Mouse (Mus musculus) cerebellum, postnatal 36 days (tissue): Measurements from ENCODE around the gene Ndufs6.

ENCODE experiments used
- DNase-seq, 2 experiments: peaks; one replicate each; pipeline ENCODE4 v3.0.0; 2021 to 2022; ENCODE audit warnings: mixed read lengths in 2 of 2

The Ndufs6 gene

DNA sequence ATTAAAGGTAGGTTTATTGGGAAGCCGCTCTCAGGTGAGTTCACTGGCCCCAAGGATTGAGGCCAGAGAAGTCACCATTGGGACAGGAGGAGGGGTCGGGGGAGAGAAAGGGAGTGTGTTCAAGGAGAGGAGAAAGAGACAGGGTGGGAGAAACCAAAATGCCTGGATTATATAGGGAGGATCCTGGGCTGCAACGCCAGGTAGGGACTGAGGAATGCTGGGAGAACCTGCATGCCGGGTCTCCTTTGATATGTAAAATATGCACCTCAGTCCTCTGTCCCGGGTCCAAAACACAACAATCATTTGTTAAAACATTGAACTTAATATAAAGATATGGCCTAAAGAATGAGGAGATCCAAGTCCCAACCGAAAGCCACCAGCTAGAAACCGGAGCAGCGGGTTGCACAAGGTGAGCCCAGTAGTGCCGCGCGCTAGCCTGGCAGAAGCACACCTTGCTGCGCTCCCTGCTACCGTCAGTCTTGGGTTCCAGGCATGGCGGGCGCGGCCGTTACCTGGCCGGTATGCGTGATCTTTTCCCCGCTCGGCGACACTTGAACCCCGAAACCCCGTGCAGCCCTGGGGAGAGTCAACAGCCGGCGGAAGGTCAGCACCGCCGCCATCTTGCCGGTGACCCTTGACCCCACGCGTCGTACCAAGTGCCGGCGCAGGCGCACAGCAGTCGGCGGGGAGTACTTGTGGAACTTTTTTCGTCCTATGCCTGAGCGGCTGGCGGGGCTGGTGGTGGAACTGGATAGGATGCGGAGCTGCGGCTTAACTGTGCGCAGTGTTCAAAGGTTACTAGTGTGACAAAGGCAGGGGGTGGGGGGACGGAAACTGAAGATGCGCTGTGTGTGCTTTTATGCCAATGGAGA lies at the start of gene Ndufs6, which contains the start of gene Mrpl36:
TSS of gene Ndufs6 (minus strand) at position 716 of the 872 bp plus-strand sequence.
TSS of gene Mrpl36 (plus strand) at position 687 of the 872 bp plus-strand sequence.
- DNase-seq = peak; percentile 91 to 92

GRCm38 (mm10) chr13:73377637-73378036 lies 49.3 kb upstream of the Ndufs6 start:
- DNase-seq = no peak

GRCm38 (mm10) chr13:73374612-73375011 lies 46.3 kb upstream of the Ndufs6 start:
- no peak for DNase-seq

GRCm38 (mm10) chr13:73373367-73373766 lies 45.0 kb upstream of the Ndufs6 start:
- no peak for DNase-seq

GRCm38 (mm10) chr13:73357106-73357505 lies 28.8 kb upstream of the Ndufs6 start:
- no peak for DNase-seq

DNA sequence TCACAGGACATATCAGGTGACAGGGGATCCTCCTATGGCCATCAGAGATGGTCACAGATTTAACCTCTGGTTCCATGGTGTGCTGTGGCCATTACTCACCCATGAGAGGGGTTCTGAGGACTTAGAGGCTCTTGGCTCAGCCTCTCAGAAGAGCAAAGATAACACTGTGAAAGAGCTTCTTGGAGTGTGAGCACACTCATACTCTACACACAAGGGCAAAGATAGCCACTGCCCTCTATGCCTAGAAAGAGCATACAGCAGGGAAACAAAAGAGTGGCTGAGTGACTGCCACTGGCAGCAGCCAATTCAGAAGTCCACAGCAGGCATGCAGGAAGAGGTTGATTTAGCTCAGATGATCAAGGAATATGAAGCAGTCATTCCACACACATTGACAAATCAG lies 24.1 kb upstream of the Ndufs6 start:
- no peak for DNase-seq

GRCm38 (mm10) chr13:73351910-73352309 lies 23.6 kb upstream of the Ndufs6 start:
- no peak for DNase-seq

- no peak for DNase-seq
Measured at GRCm38 (mm10) chr13:73350741-73351140, 22.4 kb upstream of the Ndufs6 start.

DNA sequence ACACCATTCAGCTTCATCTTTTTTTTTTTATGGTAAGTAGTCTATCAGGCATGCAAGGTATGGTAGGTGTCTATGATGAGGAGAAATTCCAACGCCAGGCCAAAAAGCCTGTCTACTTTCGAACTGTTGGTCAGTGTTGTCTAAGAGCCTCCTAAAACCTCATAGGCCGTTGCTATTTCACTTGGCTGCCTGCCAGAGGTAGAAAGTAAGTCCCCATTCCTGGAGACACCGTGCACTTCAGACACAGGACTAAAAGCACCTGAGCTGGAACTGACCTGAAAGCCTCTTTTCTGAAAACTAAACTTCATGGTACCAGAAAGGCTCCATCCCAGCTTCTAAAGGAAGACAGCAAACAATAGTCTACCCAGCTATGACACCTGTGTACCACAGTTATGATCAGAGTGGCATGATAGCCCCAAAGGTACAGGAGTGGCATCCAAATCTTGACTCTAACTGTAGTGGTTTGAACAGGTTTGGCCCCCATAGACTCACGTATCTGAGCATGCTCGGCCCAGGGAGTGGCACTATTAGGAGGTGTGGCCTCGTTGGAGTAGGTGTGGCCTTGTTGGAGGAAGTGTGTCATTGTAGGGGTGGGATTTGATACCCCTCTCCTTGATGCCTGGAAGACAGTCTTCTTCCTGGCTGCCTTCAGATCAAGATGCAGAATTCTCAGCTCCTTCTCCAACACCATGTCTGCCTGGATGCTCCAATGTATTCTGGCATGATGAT lies 19.7 kb upstream of the Ndufs6 start:
- DNase-seq = no peak

GRCm38 (mm10) chr13:73347171-73347570 lies 18.8 kb upstream of the Ndufs6 start:
- DNase-seq = no peak

DNA sequence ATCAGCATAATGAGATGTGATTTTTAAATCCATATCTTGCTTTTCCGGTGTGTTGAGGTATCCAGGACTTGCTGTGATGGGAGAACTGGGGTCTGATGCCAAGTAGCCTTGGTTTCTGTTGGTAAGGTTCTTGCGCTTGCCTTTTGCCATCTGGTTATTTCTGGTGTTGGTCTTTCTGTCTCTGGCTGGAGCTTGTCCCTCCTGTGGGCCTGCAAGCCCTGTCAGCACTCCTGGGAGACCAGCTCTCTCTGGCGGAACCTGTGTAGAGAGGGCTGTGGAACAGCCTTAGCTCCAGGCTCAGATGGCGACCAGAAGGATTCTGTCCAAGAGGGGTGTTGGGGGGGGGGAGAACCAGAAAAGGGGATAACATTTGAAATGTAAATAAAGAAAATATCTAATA lies 18.4 kb upstream of the Ndufs6 start:
- no peak for DNase-seq

- DNase-seq = no peak
Measured at GRCm38 (mm10) chr13:73346131-73346530, 17.8 kb upstream of the Ndufs6 start.

GRCm38 (mm10) chr13:73345102-73345890 lies 17.0 kb upstream of the Ndufs6 start:
- no peak for DNase-seq

- DNase-seq = no peak
Measured at GRCm38 (mm10) chr13:73336753-73337152, 8.4 kb upstream of the Ndufs6 start.

GRCm38 (mm10) chr13:73331736-73332135 lies 3.4 kb upstream of the Ndufs6 start:
- DNase-seq = no peak

GRCm38 (mm10) chr13:73330844-73331501 lies 2.6 kb upstream of the Ndufs6 start:
- DNase-seq = peak; percentile 89 to 92

- DNase-seq = no peak
Measured at GRCm38 (mm10) chr13:73323406-73323805, 4.9 kb downstream of the Ndufs6 start.

GRCm38 (mm10) chr13:73322626-73323025 lies 5.7 kb downstream of the Ndufs6 start:
- no peak for DNase-seq

DNA sequence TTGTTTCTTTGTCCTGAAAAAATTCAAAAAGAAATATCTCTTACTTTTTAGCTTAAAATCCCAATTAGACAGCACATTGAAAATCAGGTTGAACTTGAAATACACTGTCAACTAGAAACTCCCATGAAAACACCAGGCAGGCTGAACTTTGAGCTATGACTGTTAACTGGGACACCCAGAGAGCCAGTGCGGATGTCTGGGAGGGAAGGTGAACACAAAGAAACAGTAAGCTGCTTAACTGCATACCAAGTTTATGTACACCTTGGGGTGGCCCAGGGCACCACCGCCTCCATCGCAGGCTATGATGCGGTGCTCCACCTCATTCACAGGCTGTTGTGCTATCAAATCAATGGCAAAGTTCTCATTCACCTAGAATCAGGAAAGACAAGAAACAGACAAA lies 8.3 kb downstream of the Ndufs6 start:
- no peak for DNase-seq

GRCm38 (mm10) chr13:73310183-73310929 lies 18.0 kb downstream of the Ndufs6 start:
- DNase-seq = peak; percentile 17 to 21

- no peak for DNase-seq
Measured at GRCm38 (mm10) chr13:73306430-73306829, 21.9 kb downstream of the Ndufs6 start.

GRCm38 (mm10) chr13:73306085-73306410 lies 22.3 kb downstream of the Ndufs6 start:
- no peak for DNase-seq
